Mouse (Mus musculus) megakaryocyte, embryonic 14.5 days (primary cell): ENCODE data around the gene Klhl22. TPM values are rescaled to one million over a fixed set of nuclear protein-coding genes. Genes with fewer than 3 reads are reported as not detected.
A peak's percentile ranks its signal among the peaks of the same experiment; 100 is the strongest.

Experiments used
- H3K27me3 ChIP-seq: replicated peaks from 2 replicates; pipeline ENCODE3; 2012; ENCODE audit warnings: inconsistent platforms
- H3K36me3 ChIP-seq: replicated peaks from 2 replicates; pipeline ENCODE3; 2012; ENCODE audit warnings: low read length, inconsistent platforms, mixed read lengths
- H3K4me1 ChIP-seq: 2 replicates; pipeline ENCODE4 v1.6.1; 2012; ENCODE audit warnings: inconsistent platforms
- H3K4me3 ChIP-seq: replicated peaks from 2 replicates; pipeline ENCODE3; 2012; ENCODE audit warnings: moderate library complexity, mild to moderate bottlenecking, inconsistent platforms
- H3K9me3 ChIP-seq: 2 replicates; pipeline ENCODE4 v1.6.1; 2012; ENCODE audit warnings: inconsistent platforms
- FLI1 ChIP-seq: IDR thresholded peaks from 2 replicates; pipeline ENCODE4 v1.6.1; 2012; ENCODE audit warnings: low read length, inconsistent platforms, mixed read lengths
- GATA1 ChIP-seq: IDR thresholded peaks from 3 replicates; pipeline ENCODE4 v1.6.1; 2012; ENCODE audit warnings: mixed read lengths, low read length, inconsistent platforms, borderline replicate concordance
- polyA plus RNA-seq: library from polyadenylated mRNA; stranded (reverse); fragments of >175 nt; gene quantifications from 2 replicates; pipeline ENCODE4 v1.2.3, GENCODE M21; 2012; ENCODE audit warnings: low replicate concordance; ENCODE audit not compliant: insufficient read depth

Klhl22 gene
- polyA plus RNA-seq, 1 experiment: 4.0 TPM

- H3K4me1 ChIP-seq: peaks cover 22% of the 10 kb centered on the region
- TF ChIP-seq GATA1 (no peak), FLI1 (no peak)
- H3K36me3 ChIP-seq: no peaks in the 10 kb centered on the region
- H3K9me3 ChIP-seq: no peaks in the 10 kb centered on the region
- peaks cover 97% of the 10 kb centered on the region for H3K27me3 ChIP-seq
- H3K4me3 ChIP-seq: no peak overlapping the region
Observed at GRCm38 (mm10) chr16:17828229-17828628, 68.8 kb downstream of the Klhl22 start.

GRCm38 (mm10) chr16:17828867-17829266, 69.4 kb downstream of the Klhl22 start:
- Histone ChIP-seq H3K4me3 (no peak overlapping the region), H3K27me3 (peaks cover 98% of the 10 kb centered on the region), H3K4me1 (peaks cover 28% of the 10 kb centered on the region), H3K9me3 (no peaks in the 10 kb centered on the region), H3K36me3 (no peaks in the 10 kb centered on the region)
- no peak for TF ChIP-seq FLI1
- no peak for TF ChIP-seq GATA1

- no peaks in the 10 kb centered on the region for H3K36me3 ChIP-seq
- peaks cover 36% of the 10 kb centered on the region for H3K4me1 ChIP-seq
- peaks cover 100% of the 10 kb centered on the region for H3K27me3 ChIP-seq
- TF ChIP-seq GATA1 (no peak), FLI1 (no peak)
- H3K9me3 ChIP-seq: no peaks in the 10 kb centered on the region; the same call in 1 of the 2 replicates
- H3K4me3 ChIP-seq: no peak overlapping the region
Observed at GRCm38 (mm10) chr16:17830385-17831178, 71.2 kb downstream of the Klhl22 start.

GRCm38 (mm10) chr16:17831781-17832180, 72.4 kb downstream of the Klhl22 start:
- H3K9me3 ChIP-seq: no peaks in the 10 kb centered on the region; the same call in 1 of the 2 replicates
- peaks cover 100% of the 10 kb centered on the region for H3K27me3 ChIP-seq
- H3K4me1 ChIP-seq: peaks cover 36% of the 10 kb centered on the region
- no peaks in the 10 kb centered on the region for H3K36me3 ChIP-seq
- H3K4me3 ChIP-seq: no peak overlapping the region
- no peak for TF ChIP-seq FLI1
- no peak for TF ChIP-seq GATA1

GRCm38 (mm10) chr16:17832821-17833220, 73.4 kb downstream of the Klhl22 start, which contains the start of gene B830017H08Rik:
B830017H08Rik (plus strand) TSS chr16:17833121.
- Histone ChIP-seq H3K9me3 (no peaks in the 10 kb centered on the region; the same call in 1 of the 2 replicates), H3K36me3 (no peaks in the 10 kb centered on the region), H3K27me3 (peaks cover 100% of the 10 kb centered on the region), H3K4me1 (peaks cover 32% of the 10 kb centered on the region), H3K4me3 (peak within 1 kb of the TSS; percentile 83)
- TF ChIP-seq GATA1 (no peak), FLI1 (no peak)

GRCm38 (mm10) chr16:17833321-17833680, 73.9 kb downstream of the Klhl22 start:
- Histone ChIP-seq H3K36me3 (no peaks in the 10 kb centered on the region), H3K27me3 (peaks cover 100% of the 10 kb centered on the region), H3K4me1 (peaks cover 28% of the 10 kb centered on the region), H3K4me3 (peak overlapping the region; percentile 83), H3K9me3 (no peaks in the 10 kb centered on the region; the same call in 1 of the 2 replicates)
- no peak for TF ChIP-seq FLI1
- TF ChIP-seq GATA1: no peak

GRCm38 (mm10) chr16:17833681-17834399, 74.4 kb downstream of the Klhl22 start:
- no peaks in the 10 kb centered on the region for H3K36me3 ChIP-seq
- no peaks in the 10 kb centered on the region; the same call in 1 of the 2 replicates for H3K9me3 ChIP-seq
- H3K4me1 ChIP-seq: peaks cover 25% of the 10 kb centered on the region
- peak overlapping the region; percentile 83 for H3K4me3 ChIP-seq
- H3K27me3 ChIP-seq: peaks cover 99% of the 10 kb centered on the region
- TF ChIP-seq GATA1 (no peak), FLI1 (no peak)

- H3K27me3 ChIP-seq: peaks cover 92% of the 10 kb centered on the region
- TF ChIP-seq GATA1: no peak
- no peak for TF ChIP-seq FLI1
- H3K9me3 ChIP-seq: no peaks in the 10 kb centered on the region; the same call in 1 of the 2 replicates
- H3K36me3 ChIP-seq: peaks cover 3% of the 10 kb centered on the region
- peaks cover 25% of the 10 kb centered on the region for H3K4me1 ChIP-seq
- H3K4me3 ChIP-seq: no peak overlapping the region
Observed at GRCm38 (mm10) chr16:17834543-17834942, 75.1 kb downstream of the Klhl22 start.

- no peak for TF ChIP-seq GATA1
- TF ChIP-seq FLI1: no peak
- H3K4me1 ChIP-seq: peaks cover 25% of the 10 kb centered on the region
- peaks cover 12% of the 10 kb centered on the region for H3K36me3 ChIP-seq
- peaks cover 82% of the 10 kb centered on the region for H3K27me3 ChIP-seq
- no peaks in the 10 kb centered on the region; the same call in 1 of the 2 replicates for H3K9me3 ChIP-seq
- no peak overlapping the region for H3K4me3 ChIP-seq
Observed at GRCm38 (mm10) chr16:17835481-17835880, 76.1 kb downstream of the Klhl22 start.
